Mouse (Mus musculus) left cerebral cortex, postnatal 36 days (tissue): ENCODE data around the gene Kcnt2. TPM values are rescaled to one million over a fixed set of nuclear protein-coding genes. Genes with fewer than 3 reads are reported as not detected.

Source experiments
- DNase-seq, 2 experiments: peaks; one replicate each; pipeline ENCODE4 v3.0.0; 2021 to 2022; ENCODE audit warnings: low spot score in 2 of 2, mixed read lengths in 1 of 2
- intact Hi-C: fragments of 180-260 bp; cut with DNase I; formaldehyde crosslinking; loops from one replicate; pipeline ENCODE4 v1.15.1; 2025
- total RNA-seq, 2 experiments: library from RNA; stranded (reverse); gene quantifications; 2 replicates each; pipeline ENCODE4 v1.2.3; 2021

Gene Kcnt2
- total RNA-seq, 2 experiments from 2014 or later = 47.6 to 53.1 TPM

DNA sequence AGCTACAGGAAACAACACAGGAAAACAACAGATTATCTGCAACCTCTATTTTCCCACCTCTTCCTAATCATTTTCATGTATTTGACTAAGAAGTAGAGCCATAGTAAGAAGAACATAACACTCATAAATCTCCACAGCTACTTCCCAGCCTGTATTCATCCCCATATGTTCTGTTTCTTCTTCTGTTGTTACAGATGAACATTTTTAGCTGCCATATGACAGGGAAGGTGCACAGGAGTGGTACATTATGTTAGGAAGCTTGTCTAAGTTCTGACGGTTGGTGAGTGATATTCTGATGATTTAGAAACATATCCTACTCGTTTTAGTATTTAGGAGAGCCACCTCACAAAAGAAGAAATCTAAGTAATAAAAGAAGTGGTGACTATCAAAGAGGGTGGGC lies 231.0 kb downstream of the Kcnt2 start:
- intact Hi-C loops = no loop called here
- DNase-seq = no peak

GRCm38 (mm10) chr1:140484016-140484415 lies 238.1 kb downstream of the Kcnt2 start:
- no peak for DNase-seq
- intact Hi-C loops = no loop called here

- intact Hi-C loops = loop anchor here (10.0 kb wide), 1 partner anchor 245 kb away; the partner anchor contains the start of gene Kcnt2
- peak; percentile 42 to 46 for DNase-seq
These were observed 243.9 kb downstream of the Kcnt2 start for GRCm38 (mm10) chr1:140489816-140490215.

- intact Hi-C loops = loop anchor here (10.0 kb wide), 1 partner anchor 247 kb away; the partner anchor contains the start of gene Kcnt2
- peak; percentile 24 to 59 for DNase-seq
These were observed 245.4 kb downstream of the Kcnt2 start for GRCm38 (mm10) chr1:140491406-140491805.

DNA sequence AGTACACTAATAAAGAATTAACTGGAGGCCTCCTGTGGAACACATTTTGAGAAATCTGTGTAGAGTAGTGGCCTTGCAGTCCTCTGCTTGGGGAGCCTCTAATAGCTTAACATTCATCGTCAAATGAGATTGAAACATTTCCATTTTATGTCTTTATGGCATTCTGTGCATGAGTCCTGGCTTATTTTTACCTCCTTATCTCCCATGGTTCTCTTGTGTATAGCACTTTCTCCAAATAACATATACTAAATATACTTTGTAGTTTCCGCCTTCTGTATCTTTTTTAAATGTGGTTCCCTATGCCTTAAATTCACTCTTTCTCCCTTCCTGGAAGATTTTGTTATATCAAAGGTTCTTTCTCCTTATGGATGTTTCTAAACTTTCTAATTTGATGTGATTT lies 246.3 kb downstream of the Kcnt2 start:
- intact Hi-C loops = loop anchor here (10.0 kb wide), 1 partner anchor 247 kb away; the partner anchor contains the start of gene Kcnt2
- DNase-seq = no peak

- DNase-seq = no peak
- intact Hi-C loops = no loop called here
These were observed 267.5 kb downstream of the Kcnt2 start for GRCm38 (mm10) chr1:140513451-140513850.

- intact Hi-C loops = loop anchor here (1.0 kb wide), 1 partner anchor 360 kb away; no protein-coding TSS in a partner anchor
These were observed 285.4 kb downstream of the Kcnt2 start for GRCm38 (mm10) chr1:140531285-140531908.

GRCm38 (mm10) chr1:140534849-140535248 lies 288.9 kb downstream of the Kcnt2 start:
- intact Hi-C loops = no loop called here
- DNase-seq = no peak

More at GRCm38 (mm10) chr1:140531285-140531908, 285.4 kb downstream of the Kcnt2 start:
- DNase-seq = peak; percentile 8 to 21

GRCm38 (mm10) chr1:140542066-140542465 lies 296.1 kb downstream of the Kcnt2 start:
- no peak for DNase-seq
- intact Hi-C loops = no loop called here

GRCm38 (mm10) chr1:140548711-140549110 lies 302.8 kb downstream of the Kcnt2 start:
- intact Hi-C loops = loop anchor here (5.0 kb wide), 1 partner anchor 114 kb away; no protein-coding TSS in a partner anchor
- no peak for DNase-seq

- intact Hi-C loops = no loop called here
- no peak for DNase-seq
These were observed 314.8 kb downstream of the Kcnt2 start for GRCm38 (mm10) chr1:140560801-140561200.

- no peak for DNase-seq
- intact Hi-C loops = no loop called here
These were observed 326.2 kb downstream of the Kcnt2 start for GRCm38 (mm10) chr1:140572141-140572540.

DNA sequence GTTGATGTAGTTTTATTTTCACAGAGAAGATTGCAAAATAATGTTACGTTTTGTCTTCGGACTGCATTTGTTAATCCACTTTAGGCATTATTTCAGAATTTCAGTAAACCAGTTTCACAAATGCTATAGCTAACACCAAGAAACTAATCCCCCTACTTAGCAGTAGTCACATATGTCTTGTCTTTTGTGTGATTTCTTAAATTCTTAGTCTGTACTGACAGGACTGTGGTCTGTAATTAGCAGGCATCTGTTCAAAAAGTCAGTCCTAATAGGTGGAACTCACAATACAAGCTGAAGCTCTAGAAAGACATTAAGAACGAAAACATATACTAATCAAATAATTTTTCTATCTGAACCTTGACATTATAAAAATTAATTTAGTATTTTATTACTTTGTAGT lies 332.6 kb downstream of the Kcnt2 start:
- DNase-seq = no peak
- intact Hi-C loops = no loop called here

DNA sequence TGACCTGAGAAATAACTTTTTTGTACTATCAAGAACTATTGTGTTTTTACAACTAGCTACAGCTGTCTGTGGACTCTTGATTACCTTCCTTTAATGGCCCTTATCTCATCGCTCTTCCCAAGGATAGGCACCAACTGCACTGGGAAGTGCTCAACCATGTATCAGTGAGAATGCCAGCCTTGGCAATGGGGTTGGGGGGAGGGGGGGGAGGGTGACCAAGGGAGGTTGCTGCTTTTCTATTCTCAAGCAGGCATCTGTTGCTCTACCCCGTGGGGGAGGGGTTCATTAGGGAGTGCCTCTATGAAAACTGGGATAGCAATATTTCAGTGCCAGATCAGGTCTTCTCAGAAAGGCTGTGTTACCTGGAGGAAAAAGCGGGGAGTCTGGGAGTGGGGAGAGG lies 342.3 kb downstream of the Kcnt2 start:
- intact Hi-C loops = no loop called here
- DNase-seq = no peak

DNA sequence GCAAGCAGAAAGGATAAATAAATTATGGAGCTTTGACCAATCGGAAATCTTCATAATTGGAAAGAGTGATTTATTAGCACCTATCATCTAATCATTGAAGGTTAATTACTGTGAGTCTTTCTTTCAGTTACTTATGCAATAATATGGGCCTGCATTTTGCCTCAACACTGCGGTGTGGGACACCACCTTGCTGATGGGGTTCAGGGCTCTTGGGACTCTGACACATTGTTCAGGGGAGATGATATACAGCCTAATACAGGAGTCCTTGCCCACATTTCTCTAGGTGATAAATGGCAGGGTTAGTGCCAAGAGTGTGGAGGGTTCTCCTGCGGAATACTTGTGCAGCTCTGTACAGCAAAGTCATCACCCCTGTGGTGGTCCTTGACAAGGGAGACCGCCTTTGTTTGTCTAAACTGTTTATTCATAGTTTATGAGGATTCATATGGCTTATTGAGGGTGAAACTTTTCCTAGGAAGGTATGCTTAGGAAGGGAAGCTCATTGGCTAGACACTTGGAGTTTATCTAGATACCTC lies 362.9 kb downstream of the Kcnt2 start:
- intact Hi-C loops = no loop called here
- no peak for DNase-seq

DNA sequence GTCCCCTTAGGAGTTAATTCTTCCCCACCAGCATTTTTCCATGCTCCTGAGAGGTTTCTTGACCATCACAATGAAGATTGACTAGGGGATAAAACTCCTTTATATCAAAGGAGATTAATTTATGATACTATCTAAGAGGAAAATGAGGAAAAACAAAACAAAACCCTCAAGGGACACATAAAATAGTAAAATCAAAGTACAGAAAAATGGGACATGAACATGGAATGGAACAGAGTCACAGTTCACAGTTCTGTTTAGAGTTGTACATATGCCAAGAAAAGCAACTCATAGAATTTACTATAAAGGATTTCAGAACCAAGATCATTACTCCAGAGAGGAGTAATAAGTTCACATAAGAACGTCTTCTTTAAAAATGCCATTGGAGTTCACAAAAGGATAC lies 367.1 kb downstream of the Kcnt2 start:
- no peak for DNase-seq
- intact Hi-C loops = no loop called here

DNA sequence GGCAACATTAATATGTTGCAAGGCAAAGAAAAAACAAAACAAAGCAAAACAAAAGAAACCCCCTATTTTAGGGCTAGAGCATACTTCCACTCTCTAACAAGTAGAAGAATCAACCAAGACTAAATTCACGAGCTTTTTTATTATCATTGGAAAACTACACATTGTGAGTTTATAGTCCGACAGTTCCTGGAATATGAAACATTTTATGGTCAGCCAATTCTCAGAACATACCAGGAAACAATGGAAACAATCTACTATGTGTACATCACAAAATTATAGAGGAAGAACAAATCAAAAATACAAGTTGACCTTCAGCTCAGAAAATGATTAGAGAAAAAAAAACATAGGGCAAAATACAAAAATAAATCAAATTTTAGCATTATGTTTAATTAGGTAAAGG lies 368.9 kb downstream of the Kcnt2 start:
- intact Hi-C loops = no loop called here
- DNase-seq = no peak

DNA sequence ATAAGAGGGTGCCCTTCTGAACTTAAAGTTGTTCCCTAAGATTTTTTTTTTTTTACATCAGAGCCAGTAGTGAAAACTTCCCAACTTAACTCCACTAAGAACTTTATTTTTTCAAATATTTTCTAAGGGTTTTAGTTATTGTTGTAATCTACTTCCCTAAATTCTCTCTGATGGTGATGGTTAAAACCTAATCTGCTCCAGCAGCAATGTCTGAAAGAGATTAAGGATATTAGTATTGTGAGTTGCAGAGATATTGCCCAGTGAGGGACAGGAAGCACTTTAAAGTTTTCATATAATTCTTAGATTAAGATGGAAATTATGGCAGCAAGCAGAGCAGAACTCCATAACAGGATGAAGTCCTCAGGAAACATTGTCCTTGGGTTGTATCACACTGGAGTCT lies 372.2 kb downstream of the Kcnt2 start:
- DNase-seq = no peak
- intact Hi-C loops = no loop called here

DNA sequence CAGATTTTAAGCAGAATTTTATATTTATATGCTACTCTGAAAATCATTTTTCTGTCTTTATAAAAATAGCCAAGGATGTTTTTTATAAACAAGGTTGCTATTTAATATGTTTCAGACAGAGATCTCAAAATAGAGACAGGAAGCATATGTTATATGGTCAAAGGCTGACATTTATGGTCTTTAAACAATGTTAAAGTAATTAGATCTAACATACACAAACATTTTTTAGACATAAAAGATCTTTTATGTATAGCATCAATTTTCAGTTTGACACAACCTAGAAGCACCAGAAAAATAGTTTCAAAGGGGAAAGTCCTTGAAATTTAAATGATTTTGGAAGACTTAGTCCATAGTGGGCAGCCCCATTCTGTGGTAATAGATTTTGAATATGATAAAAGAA lies 379.0 kb downstream of the Kcnt2 start:
- intact Hi-C loops = no loop called here

DNA sequence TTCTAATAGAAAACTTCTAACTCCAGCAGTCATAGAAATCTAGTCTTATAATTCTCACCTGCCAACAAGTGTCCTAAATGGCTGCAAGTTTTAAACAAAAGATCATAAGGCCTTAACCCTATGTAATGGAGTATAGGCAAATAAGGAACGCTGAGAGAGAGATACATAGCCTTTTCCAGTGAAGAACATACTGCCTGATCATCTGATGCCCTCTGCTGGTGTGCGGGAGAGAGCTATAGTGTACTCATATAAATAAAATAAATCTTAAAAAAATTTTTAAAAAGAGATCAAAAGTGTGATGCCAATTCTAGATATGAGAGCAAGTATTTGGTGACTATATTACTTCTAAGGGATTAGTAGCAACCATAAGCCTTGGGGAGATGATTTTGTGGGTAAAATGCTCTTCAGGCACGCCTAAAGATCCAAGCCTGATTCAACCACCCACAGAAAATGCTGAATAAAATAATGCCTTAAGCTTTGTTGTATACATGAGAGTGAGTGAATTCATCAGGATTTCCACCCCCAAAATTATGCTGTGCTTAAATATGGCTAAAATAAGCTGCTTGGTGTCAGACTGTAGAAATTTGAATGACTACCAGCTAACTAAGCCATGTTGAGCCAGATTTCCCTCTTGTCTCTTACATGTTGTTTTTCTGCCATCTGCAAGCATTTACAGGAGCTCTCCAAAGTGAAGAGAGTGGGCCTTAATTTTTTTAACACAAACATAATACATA lies 413.8 kb downstream of the Kcnt2 start:
- intact Hi-C loops = loop anchor here (2.0 to 5.0 kb wide), 2 partner anchors 112 to 489 kb away; no protein-coding TSS in a partner anchor
- DNase-seq = no peak

More for the DNA sequence above, 379.0 kb downstream of the Kcnt2 start:
- DNase-seq = no peak
